Mouse (Mus musculus) hindlimb bud, embryonic 11.5 days (tissue): Measurements from ENCODE around the gene Hoga1.
"Not testable (repeated sequence)": the region's sequence is repeated elsewhere in the genome, so short reads cannot be mapped to it uniquely, and the experiment has no call there.

Source experiments
- DNase-seq: peaks from one replicate; pipeline ENCODE4 v3.0.0-alpha.2; 2012; ENCODE audit warnings: low read depth, low spot score; ENCODE audit errors: extremely low spot score

The Hoga1 gene

DNA sequence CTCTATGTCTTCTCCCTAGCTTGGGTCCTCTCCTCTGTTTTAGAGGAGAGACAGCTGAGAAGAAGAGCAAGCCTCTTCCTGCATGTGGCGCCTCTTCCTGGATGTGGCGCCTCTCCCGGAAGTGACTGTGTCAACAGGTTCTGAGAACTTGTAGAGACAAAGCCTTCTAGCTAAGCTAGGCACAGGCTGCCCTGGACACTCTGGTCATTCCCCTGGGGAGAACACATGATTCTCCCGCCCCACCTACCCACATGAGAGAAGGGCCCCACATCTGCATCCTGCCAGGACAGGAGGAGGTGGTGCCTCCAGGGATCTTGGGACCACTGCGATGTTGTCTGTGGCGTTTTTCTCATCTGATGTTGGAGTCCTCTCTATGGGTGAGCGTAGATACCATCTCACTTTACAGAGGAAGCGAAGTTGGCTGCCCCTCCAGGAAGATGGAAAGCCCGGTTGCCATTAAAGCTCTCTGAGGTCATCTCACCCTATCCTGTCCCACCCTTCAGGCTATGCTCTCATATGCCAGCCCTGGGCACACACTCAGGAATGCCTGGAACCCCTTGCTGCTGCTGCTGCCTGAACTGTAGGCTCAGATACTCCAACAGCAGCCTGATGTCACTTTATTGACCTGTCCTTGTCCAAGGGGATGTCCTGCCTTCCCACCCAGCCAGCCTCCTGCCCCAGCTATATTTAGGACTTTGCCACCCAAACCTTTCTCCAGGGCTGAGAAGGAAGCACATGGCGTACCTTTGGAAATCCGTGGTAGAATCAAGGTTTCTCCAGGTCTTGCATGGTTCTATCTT, 23.2 kb downstream of the Hoga1 start:
- DNase-seq, result no peak

DNA sequence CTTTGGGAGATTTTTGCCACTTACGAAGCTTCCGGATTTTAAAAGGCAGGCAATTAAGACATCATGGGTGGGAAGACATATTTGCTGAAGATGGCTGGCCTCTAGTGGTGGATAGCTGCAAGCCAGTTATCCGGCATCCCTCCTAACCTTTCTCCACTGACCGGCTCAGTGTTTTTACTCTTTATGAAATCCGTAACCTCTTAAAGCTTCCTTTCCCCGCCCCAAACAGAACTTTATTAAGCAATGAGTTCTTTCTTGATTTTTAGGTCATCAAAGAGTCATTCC, 23.8 kb downstream of the Hoga1 start:
- DNase-seq, result no peak

GRCm38 (mm10) chr19:42071221-42071620, 25.8 kb downstream of the Hoga1 start:
- no peak for DNase-seq

- no peak for DNase-seq
Measured at GRCm38 (mm10) chr19:42071886-42072608, 26.6 kb downstream of the Hoga1 start.

GRCm38 (mm10) chr19:42072802-42073201, 27.4 kb downstream of the Hoga1 start:
- DNase-seq, result no peak

GRCm38 (mm10) chr19:42075051-42075450, 29.6 kb downstream of the Hoga1 start:
- DNase-seq, result no peak

DNA sequence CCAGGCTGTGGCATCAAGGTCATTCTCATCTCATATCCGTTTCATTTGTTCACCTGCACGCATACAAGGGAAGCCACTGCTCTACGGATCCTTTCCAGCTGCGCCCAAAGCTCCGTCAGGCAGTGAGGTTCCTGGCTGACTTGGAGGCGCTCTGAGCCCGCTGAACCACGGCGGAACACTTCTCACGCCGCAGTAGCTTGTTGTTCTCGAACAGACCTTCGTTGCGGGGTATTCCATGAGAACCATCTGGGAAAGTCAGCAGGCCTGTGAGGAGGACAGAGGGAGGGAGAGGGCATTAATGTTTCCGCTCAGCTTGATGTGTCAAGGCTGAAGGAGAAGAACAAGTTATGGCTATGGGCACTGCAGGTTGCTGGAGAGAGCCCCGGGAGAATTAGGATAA, 30.6 kb downstream of the Hoga1 start:
- no peak for DNase-seq

GRCm38 (mm10) chr19:42078566-42078965, 33.2 kb downstream of the Hoga1 start:
- no peak for DNase-seq

DNA sequence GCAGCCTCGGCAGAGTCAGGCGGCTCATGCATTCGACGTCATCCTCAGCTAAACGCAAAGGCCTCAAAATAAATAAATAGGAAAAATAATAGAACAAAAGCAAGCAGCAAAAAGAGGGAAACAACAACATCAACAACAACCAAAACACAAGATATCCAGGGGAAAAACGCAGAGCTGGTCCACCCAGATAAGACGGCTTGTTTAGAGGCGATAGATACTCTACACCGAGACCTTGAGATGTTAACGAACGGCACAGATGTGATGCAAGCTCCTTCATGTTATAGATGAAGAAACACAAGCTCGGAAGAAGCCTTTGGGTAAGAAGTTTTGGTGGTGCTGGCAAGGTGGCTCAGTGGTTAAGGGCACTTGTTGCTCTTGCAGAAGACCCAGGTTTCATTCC, 33.6 kb downstream of the Hoga1 start:
- DNase-seq, result no peak

DNA sequence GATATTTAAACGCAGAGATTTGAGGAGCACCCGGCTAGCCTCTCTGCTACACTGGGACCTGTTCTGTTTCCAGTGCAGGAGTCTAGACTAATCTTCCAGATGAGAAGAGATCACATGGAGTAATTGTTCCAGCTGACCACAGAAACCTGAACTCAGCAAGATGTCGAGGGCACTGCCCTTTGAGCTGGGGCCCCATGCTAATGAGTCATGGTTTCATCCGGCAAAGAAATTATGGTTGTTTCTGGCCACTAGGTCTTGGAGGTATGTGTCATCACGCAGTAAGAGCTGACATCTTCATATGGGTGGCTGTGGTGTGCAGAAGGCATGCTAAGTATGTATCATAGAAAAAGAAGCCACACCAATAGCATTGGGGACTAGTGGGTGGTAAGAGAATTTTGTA, 34.5 kb downstream of the Hoga1 start:
- DNase-seq, result no peak

- DNase-seq, result no peak
Measured at GRCm38 (mm10) chr19:42080469-42080868, 35.1 kb downstream of the Hoga1 start.

GRCm38 (mm10) chr19:42081613-42082012, 36.2 kb downstream of the Hoga1 start:
- not testable (repeated sequence) for DNase-seq

DNA sequence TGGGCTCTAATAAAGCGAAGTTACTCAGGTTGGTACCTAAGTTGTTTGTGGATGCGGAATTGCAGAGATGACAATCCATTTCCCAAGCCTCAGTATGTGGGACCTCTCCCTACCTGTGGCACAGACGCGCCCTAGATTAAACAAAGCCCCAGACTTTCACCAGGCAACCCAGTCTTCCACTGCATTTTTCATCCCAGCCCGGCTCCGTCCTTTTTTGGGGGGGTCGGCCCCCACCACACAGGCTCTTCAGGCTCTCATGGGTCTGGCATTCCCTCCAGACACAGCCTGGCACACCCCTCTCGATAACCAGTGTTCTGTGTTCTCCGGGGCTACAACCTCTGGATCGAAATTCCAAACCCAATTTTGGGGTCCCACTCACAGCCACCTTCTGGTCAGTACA, 40.3 kb downstream of the Hoga1 start:
- DNase-seq, result no peak

GRCm38 (mm10) chr19:42086166-42086565, 40.8 kb downstream of the Hoga1 start, which contains the start of gene Morn4:
Gene Morn4 (minus strand): TSS chr19:42086357.
- DNase-seq, result peak; percentile 81

- no peak for DNase-seq
Measured at GRCm38 (mm10) chr19:42089103-42089747, 43.8 kb downstream of the Hoga1 start.

DNA sequence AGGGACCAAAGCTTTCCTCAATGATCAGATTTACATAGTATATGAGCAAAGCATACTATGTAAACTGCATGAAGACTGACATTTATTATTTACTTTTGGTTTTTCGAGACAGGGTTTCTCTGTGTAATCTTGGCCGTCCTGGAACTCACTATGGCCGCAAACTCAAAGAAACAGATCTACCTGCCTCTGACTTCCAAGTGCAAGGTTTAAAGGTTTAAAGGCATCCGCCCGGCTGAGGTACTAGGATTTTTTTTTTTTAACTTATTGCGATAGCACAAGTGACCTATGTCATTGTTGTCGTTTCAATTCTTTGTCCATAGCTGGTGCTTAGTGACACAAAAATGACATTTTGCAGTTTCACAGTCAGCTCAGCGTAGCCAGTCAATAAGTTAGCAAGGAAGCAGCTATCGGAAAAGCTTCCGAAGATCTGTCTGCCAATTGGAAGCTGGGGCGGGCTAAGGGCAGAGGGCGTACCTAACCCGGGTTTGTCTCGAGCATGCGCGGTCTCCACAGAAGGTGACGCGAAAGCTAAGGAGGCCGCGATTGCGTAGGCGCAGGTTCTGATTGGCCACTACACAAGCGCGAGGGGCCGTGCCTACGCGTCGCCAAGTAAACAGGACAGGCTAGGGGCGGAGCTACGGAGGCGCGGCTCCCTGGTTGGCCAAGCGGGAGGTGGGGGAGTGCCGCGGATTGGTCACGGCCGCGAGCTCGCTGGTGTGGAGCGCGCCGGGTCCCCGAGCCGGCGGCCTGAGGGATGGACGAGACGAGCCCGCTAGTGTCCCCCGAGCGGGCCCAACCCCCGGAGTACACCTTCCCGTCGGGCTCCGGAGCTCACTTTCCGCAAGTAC, 44.6 kb downstream of the Hoga1 start, which contains the start of gene Pi4k2a:
TSS of gene Pi4k2a (plus strand) at position 723 of the 848 bp plus-strand sequence.
- DNase-seq, result peak; percentile 93

- no peak for DNase-seq
Measured at GRCm38 (mm10) chr19:42090637-42091141, 45.3 kb downstream of the Hoga1 start.

DNA sequence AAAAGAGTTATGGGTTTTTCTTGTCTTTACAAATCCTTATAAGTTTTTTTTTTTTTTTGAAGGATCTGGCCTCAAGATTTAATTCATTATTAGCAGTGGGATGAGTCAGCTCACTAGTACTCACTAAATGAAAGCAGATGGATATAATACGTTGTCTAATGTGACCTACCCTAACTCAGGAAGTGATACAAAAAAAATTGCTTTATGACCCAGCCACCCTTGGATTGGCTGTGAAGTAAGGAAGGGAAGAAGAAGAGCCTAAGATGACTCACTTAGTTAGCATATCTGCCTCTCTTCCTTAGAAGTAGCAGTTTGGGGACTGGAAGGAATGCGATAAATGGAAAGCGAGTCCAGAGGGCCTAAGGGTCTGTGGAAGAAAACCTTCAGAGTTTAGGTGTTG, 54.0 kb downstream of the Hoga1 start:
- no peak for DNase-seq

GRCm38 (mm10) chr19:42104681-42105080, 59.3 kb downstream of the Hoga1 start:
- no peak for DNase-seq

DNA sequence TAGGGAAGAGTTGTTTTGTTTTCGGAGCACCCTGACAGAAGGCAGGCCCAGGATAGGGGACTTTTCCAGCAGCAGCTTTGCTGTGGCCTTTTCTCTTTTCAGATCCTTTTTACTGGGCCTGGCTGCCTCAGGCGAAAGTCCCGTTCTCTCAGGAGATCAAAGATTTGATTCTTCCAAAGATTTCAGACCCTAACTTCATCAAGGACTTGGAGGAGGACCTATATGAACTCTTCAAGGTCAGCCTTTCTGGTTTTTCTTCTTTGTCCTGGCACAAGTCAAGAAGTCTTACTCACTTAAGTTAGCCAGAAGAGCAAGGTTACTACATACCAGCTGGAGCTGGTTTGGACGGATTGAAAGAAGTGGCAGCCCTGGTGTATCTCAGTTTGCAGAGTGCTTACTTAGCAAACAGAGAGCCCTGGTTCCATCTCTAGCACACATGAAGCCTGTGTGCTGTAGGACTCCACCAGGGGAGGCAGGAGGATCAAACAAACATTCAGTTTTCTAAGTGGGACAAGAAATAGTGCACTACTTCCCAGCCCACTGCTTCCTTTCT, 70.4 kb downstream of the Hoga1 start:
- DNase-seq, result no peak

- no peak for DNase-seq
Measured at GRCm38 (mm10) chr19:42118142-42118541, 72.7 kb downstream of the Hoga1 start.
